Mouse (Mus musculus): Measurements from ENCODE around the gene Spag9.

DNA sequence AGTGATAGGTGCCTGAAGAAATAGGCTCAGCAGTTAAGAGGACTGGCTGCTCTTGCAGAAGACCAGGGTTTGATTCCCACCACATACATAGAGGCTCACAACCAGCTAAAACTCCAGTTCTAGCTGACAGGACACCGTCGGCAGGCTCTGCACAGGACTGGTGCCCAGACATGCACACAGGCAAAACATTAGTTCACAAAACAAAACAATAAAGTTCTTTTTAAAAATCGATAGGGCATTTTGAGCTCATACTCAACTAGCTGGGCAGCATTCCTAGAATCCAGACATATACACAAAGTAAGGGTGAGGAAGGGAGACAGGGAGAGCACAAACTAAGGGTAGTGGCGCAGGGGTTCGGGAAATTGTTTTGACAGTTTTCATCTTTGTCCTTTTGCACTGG, 1.4 kb upstream of the Spag9 start:
- TF ChIP-seq CTCF (IDR thresholded peaks at IDR 0.05): no peak
- no peak for TF ChIP-seq EP300 (IDR thresholded peaks at IDR 0.05)
